Mouse (Mus musculus): ENCODE measurements around the gene Hes5.

Gene Hes5

DNA sequence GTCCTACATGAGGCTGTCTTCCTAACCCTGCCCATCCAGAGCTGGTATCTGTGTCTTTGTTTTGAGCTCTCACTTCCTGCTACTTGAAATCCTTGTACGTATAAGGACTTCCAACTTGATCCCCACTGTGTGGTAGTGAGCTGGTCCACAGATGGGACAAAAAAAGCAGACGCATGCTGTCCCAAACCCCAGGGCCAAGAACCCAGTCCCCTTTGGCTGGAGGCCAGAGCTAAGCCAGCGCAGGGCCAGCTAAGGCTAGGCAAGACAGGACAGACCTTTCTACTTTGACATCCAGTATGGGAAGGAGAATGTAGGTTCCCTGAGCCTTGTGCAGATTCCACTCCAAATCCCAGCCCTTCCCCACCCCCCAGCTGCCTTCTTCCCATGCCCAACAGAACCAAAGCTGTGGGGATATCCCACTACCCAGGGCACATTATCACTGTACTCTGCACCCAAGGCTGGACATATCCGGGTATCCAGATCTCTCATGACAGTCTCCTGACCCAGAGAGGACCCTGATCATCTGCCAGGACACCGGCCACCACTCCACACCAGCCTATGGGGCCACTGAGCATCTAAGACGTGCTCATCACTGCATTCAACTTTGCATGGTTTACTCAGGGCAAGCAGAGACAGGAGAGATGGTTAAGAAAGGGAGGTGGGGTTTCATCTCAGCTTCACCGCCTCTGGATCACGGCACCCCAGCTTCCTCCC lies 50.7 kb downstream of the Hes5 start:
- no peak for DNase-seq (ENCODE audit: low read depth, low spot score)
